Mouse (Mus musculus): ENCODE measurements around the gene Agbl5. TPM values are rescaled to one million over a fixed set of nuclear protein-coding genes. Genes with fewer than 3 reads are reported as not detected.

Agbl5 gene
- polyA plus RNA-seq, 1 experiment from 2014 or later: 17.4 TPM

DNA sequence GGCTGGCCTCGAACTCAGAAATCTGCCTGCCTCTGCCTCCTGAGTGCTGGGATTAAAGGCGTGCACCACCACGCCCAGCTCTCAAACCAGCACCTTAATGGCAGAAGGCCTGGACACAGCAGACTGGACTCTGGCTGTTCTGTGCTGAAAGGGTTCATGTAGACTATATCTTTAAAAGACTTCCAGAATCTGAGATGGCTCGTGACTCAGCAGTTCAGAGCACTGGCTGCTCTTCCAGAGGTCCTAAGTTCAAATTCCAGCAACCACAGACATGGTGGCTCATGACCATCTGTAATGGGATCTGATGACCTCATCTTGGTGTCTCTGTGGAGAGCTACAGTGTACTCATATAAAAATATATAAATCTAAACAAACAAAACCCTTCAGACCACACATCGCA, 13.4 kb downstream of the Agbl5 start:
- Histone ChIP-seq H3K9me3 (replicated peaks) (no peaks in the 10 kb centered on the region), H3K4me3 (no peak overlapping the region), H3K27ac (replicated peaks) (no peak overlapping the region), H3K36me3 (peaks cover 91% of the 10 kb centered on the region), H3K4me1 (peaks cover 19% of the 10 kb centered on the region), H3K27me3 (ENCODE audit: low read depth, poor library complexity, severe bottlenecking) (no peaks in the 10 kb centered on the region)
- DNase-seq (ENCODE audit: low spot score): no peak
- 94% methylated on average over 5 of the region's 5 CpGs for WGBS

DNA sequence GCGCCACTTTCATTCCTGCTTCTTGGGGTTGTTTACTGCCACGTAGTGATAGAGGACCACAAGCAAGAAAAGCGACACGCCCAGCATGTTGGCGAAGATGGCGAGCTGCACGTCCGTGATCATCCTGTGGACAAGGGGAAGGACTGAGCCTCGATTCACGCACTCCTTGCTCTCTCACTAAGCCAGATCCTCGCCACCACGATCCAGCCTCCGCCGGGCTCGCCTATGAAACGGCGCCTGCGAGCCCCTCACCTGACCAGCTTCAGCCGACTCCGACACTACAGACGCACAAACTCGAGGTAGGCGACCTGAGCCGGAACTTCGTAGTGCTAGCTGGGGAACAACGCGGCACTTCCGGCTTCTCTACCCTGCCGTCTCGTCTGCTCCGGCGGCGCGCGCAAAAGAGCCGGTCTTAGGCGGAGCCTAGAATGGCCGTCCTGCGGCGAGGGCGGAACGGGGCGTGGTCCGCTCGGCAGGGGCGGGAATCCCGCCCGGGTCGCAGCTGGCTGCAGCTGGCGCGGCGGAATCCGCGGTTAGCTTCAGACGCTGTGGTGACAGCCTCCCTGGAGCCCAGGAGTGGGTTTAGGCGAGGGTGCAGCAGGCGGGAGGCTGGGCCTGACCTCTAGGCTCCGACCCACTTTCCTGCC, 19.0 kb downstream of the Agbl5 start, which contains the start of gene Ost4:
Gene Ost4 (minus strand): TSS at position 376 of the 647 bp plus-strand sequence.
- peaks cover 39% of the 10 kb centered on the region for H3K4me1 ChIP-seq
- peaks cover 38% of the 10 kb centered on the region for H3K36me3 ChIP-seq
- DNase-seq (ENCODE audit: low spot score): peak; percentile 97
- peak within 1 kb of the TSS; percentile 92 for H3K27ac ChIP-seq (replicated peaks)
- peak within 1 kb of the TSS; percentile 70 for H3K4me3 ChIP-seq
- WGBS: under 1% methylated on average over 58 of the region's 58 CpGs
- H3K27me3 ChIP-seq (ENCODE audit: low read depth, poor library complexity, severe bottlenecking): peaks cover 12% of the 10 kb centered on the region
- no peaks in the 10 kb centered on the region for H3K9me3 ChIP-seq (replicated peaks)

DNA sequence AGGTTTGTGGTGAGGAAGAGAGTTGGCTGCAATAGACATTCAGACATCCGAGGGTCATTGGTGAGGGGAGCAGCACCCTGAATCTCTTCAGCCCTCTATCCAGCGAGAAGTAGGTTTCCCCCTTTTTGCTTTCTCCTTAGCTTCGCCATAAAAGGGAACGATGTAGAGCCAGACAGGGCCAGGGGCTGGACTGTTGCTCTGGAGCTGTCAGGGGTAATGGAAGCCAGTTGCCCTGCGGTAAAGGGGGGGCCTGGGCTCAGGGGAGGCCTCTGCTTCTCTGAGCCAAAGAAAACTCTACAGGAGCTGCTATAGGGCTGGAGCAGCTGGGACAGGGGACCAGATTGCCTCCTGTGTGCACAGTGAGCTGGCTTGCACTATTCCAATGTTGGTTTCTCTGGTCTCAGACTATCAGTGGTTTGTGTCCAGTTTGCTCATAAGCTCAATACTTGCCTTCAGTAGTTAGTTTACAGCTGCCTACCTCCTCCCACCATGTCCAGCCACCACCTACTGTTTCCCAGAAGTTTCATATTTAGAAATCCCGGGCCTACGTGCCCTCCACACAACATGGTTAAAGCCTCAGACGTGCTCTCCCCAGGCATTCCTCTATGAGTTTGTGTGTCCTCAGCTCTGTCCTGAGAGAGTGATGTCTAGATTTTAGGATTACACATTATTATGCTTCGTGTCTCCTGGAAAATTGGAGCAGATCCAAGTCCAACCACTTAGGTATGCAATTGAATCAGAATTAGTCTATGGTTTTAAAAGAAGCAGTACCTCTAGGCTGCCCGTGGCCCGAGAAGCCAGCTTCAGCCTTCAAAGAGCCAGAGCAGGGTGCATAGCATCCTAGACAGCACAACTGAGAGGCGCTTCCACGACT, 20.2 kb downstream of the Agbl5 start:
- Histone ChIP-seq H3K4me1 (peaks cover 50% of the 10 kb centered on the region), H3K36me3 (peaks cover 26% of the 10 kb centered on the region), H3K4me3 (peak overlapping the region; percentile 70), H3K9me3 (replicated peaks) (no peaks in the 10 kb centered on the region), H3K27me3 (ENCODE audit: low read depth, poor library complexity, severe bottlenecking) (peaks cover 12% of the 10 kb centered on the region), H3K27ac (replicated peaks) (peak overlapping the region; percentile 92)
- no peak for DNase-seq (ENCODE audit: low spot score)
- WGBS: 56% methylated on average over 13 of the region's 13 CpGs

DNA sequence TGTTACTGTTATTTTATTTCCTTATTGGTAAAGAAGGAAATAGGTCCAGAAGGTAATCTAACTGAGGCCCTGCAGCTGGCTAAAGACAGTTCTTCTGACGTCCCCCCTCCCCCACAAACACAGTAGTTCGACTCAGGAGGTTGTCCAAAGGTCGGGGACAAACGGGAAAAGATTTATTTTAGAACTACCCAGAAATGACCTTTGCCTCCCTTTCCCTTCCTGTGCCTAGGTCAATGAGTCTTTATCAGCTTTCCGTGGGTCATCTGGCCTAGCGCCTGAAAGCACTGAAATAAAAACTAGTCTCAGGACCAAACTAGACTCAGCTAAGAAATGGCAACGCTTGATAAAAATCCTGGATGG, 20.8 kb downstream of the Agbl5 start:
- Histone ChIP-seq H3K36me3 (peaks cover 20% of the 10 kb centered on the region), H3K4me3 (no peak overlapping the region), H3K27ac (replicated peaks) (no peak overlapping the region), H3K27me3 (ENCODE audit: low read depth, poor library complexity, severe bottlenecking) (peaks cover 12% of the 10 kb centered on the region), H3K9me3 (replicated peaks) (no peaks in the 10 kb centered on the region), H3K4me1 (peaks cover 56% of the 10 kb centered on the region)
- no peak for DNase-seq (ENCODE audit: low spot score)
- WGBS: 56% methylated on average over 7 of the region's 7 CpGs

DNA sequence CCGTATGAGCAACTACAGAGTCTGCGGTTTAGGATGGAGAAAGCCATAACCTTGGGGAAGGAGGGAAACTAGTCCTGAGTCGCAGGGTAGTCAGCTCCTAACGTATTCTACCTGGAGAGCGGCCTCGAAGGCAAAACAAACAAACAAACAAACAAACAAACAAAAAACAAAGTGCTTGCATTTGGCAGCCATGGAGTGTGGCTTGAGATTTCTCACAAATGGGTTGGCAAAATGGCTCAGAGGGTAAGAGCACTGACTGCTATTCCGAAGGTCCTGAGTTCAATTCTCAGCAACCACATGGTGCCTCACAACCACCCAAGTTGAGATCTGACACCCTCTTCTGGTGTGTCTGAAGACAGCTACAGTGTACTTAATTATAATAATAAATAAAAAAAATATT, 21.4 kb downstream of the Agbl5 start:
- Histone ChIP-seq H3K27me3 (ENCODE audit: low read depth, poor library complexity, severe bottlenecking) (peaks cover 12% of the 10 kb centered on the region), H3K9me3 (replicated peaks) (no peaks in the 10 kb centered on the region), H3K4me3 (no peak overlapping the region), H3K4me1 (peaks cover 62% of the 10 kb centered on the region), H3K27ac (replicated peaks) (no peak overlapping the region), H3K36me3 (peaks cover 14% of the 10 kb centered on the region)
- no peak for DNase-seq (ENCODE audit: low spot score)
- WGBS: 89% methylated on average over 7 of the region's 7 CpGs

DNA sequence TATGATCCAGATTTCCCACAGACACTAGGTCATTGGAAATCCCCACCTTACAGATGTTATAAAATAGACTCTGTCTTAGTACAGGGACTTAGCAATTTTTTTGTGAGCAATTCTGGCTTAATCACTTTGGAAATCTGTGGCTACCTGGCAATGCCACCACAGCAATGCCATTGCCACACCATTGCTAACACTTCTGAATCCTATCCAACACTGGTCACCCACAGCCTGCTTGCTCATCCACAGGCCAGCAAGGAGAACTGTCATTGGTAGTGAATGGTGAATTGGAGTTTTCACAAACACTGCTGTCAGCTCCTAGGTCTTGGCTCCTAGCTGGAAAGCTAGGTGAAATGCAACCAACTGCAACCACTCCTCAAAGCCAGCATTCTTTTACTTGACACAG, 22.0 kb downstream of the Agbl5 start:
- no peak for DNase-seq (ENCODE audit: low spot score)
- H3K4me1 ChIP-seq: peaks cover 63% of the 10 kb centered on the region
- no peak overlapping the region for H3K27ac ChIP-seq (replicated peaks)
- H3K9me3 ChIP-seq (replicated peaks): no peaks in the 10 kb centered on the region
- H3K36me3 ChIP-seq: peaks cover 8% of the 10 kb centered on the region
- H3K4me3 ChIP-seq: no peak overlapping the region
- H3K27me3 ChIP-seq (ENCODE audit: low read depth, poor library complexity, severe bottlenecking): peaks cover 12% of the 10 kb centered on the region

DNA sequence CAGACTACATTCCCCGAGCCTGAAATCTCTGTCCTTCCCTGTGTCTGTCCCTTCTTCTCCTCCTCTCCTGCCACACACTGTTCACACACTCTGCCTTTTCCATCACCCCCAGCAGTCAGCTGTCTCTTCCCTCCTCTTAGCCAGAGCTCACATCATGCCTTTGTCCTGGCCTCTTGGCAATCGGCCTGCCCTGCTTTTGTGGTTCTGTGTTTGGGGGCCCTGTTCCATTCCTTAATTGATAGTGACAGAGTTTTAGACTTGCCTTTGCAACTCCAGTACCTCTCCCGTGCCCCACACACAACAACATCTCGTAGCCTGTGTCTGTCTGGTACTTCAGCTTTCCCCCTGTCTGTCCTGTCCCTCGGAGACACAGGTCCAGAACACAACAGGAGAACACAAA, 23.7 kb downstream of the Agbl5 start:
- no peak overlapping the region for H3K4me3 ChIP-seq
- no peak for DNase-seq (ENCODE audit: low spot score)
- H3K36me3 ChIP-seq: no peaks in the 10 kb centered on the region
- peak overlapping the region; percentile 87 for H3K27ac ChIP-seq (replicated peaks)
- peaks cover 12% of the 10 kb centered on the region for H3K27me3 ChIP-seq (ENCODE audit: low read depth, poor library complexity, severe bottlenecking)
- WGBS: 71% methylated on average over 5 of the region's 5 CpGs
- peaks cover 62% of the 10 kb centered on the region for H3K4me1 ChIP-seq
- no peaks in the 10 kb centered on the region for H3K9me3 ChIP-seq (replicated peaks)

DNA sequence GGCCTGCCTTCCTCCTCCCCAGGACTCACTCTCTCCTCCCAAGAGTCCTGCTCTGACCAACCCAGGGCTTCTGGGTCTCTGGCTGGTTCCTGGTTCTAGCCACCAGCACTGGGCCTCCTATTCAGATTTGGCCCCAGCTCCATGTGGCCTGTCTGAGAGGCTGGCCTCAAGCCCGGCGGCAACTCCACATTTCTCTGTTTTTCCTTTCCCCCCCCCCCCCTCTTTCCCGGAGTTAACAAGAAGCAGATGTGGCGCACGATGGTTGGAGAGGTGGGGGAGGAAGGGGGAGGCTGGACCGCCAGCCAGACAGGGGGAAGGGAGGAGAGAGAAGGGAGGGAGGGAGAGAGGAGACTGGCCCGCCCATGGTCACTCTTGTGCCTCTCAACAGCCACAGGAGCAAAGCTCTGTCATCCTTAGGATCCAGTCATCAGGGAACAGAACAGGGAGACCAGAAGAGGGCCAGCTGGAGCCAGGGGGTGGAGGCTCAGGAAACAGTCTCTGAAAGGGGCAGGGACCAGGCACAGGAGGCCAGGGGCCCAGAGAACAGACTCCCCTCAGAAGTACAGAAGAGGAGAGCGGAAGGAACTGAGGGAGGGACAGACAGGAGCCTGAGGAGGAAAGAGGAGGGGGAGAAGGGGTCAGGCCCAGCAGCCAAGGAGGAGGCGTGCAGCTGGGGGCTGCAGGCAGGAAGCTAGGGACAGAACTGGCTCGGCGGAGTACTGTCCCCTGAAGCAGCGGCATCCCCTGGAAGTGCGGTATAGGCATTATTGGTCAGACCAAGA, 24.8 kb downstream of the Agbl5 start, which contains the start of gene Emilin1:
Gene Emilin1 (plus strand): TSS at position 343 of the 782 bp plus-strand sequence.
- H3K36me3 ChIP-seq: peaks cover 2% of the 10 kb centered on the region; the same call in 1 of the 2 replicates
- peak within 1 kb of the TSS; percentile 87 for H3K27ac ChIP-seq (replicated peaks)
- DNase-seq (ENCODE audit: low spot score): peak; percentile 67
- H3K27me3 ChIP-seq (ENCODE audit: low read depth, poor library complexity, severe bottlenecking): peaks cover 10% of the 10 kb centered on the region
- H3K4me1 ChIP-seq: peaks cover 61% of the 10 kb centered on the region
- WGBS: 32% methylated on average over 13 of the region's 13 CpGs
- peak within 1 kb of the TSS; percentile 41 for H3K4me3 ChIP-seq
- no peaks in the 10 kb centered on the region for H3K9me3 ChIP-seq (replicated peaks)

DNA sequence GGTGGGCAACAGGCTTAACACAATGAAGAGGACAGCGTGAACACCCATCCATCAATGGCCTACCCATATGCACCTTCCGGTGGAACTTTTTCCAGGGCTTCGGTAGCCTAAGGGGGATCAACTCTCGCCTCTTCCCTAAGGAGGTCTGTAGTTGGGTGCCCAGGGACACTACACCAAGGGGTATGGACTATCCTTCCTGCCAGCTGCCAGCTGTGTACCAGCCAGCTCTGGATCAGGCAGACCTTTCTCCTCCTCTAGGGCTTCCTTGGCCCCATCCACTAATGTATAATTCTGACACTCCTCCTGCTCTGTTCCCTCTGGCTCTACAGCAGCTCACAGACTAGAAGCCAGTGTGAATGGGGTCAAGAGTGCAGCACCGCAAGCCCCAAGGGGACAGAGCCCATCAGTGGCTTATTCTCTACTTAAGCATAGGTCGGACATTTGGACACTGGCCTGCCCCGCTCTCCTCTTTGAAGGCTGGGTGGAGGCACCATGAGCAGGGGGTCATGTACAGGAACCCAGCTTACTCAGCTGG, 25.7 kb downstream of the Agbl5 start:
- Histone ChIP-seq H3K36me3 (peaks cover 9% of the 10 kb centered on the region), H3K27ac (replicated peaks) (peak overlapping the region; percentile 87), H3K9me3 (replicated peaks) (no peaks in the 10 kb centered on the region), H3K27me3 (ENCODE audit: low read depth, poor library complexity, severe bottlenecking) (peaks cover under 1% of the 10 kb centered on the region; the same call in 1 of the 2 replicates), H3K4me3 (peak overlapping the region; percentile 41), H3K4me1 (peaks cover 56% of the 10 kb centered on the region)
- WGBS: 79% methylated on average over 7 of the region's 7 CpGs
- no peak for DNase-seq (ENCODE audit: low spot score)

DNA sequence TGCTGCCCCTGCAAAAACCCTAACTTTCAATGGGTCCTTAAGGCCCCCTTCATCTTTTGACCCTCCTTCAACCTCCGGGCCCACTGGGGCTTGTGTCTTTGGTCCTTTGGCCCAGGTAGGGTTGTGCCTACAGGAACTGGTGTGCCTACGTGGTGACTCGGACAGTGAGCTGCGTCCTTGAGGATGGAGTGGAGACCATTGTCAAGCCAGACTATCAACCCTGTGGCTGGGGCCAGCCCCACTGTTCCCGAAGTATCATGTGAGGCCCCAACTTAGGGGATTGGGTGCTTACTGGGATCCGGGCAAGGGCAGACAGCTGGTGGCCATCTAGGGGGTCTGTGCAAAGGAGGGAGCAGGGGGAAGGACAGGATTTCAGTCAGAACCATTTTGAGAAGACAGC, 26.4 kb downstream of the Agbl5 start:
- DNase-seq (ENCODE audit: low spot score): no peak
- peaks cover 4% of the 10 kb centered on the region; the same call in 1 of the 2 replicates for H3K27me3 ChIP-seq (ENCODE audit: low read depth, poor library complexity, severe bottlenecking)
- peaks cover 56% of the 10 kb centered on the region for H3K4me1 ChIP-seq
- H3K36me3 ChIP-seq: peaks cover 10% of the 10 kb centered on the region
- no peaks in the 10 kb centered on the region for H3K9me3 ChIP-seq (replicated peaks)
- peak overlapping the region; percentile 87 for H3K27ac ChIP-seq (replicated peaks)
- peak overlapping the region; percentile 41 for H3K4me3 ChIP-seq
- WGBS: 85% methylated on average over 6 of the region's 6 CpGs

DNA sequence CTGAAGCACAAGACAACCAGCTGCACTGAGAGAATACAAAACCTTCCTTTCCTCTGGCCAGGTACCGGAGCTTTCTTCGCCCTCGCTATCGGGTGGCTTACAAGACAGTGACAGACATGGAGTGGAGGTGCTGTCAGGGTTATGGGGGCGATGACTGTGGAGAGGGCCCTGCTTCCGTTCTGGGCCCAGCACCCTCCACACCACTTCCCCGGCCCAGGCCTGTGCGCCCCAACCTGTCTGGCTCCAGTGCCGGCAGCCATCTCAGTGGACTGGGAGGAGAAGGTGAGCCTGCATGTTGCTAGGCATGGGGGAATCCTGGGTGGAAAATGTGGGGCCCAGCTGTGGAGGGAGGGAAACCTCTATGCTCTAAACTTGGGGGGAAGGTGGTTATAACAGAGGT, 27.0 kb downstream of the Agbl5 start:
- peaks cover 10% of the 10 kb centered on the region for H3K27me3 ChIP-seq (ENCODE audit: low read depth, poor library complexity, severe bottlenecking)
- H3K9me3 ChIP-seq (replicated peaks): no peaks in the 10 kb centered on the region
- peak overlapping the region; percentile 41 for H3K4me3 ChIP-seq
- WGBS: 67% methylated on average over 9 of the region's 9 CpGs
- no peak for DNase-seq (ENCODE audit: low spot score)
- peak overlapping the region; percentile 87 for H3K27ac ChIP-seq (replicated peaks)
- H3K4me1 ChIP-seq: peaks cover 59% of the 10 kb centered on the region
- H3K36me3 ChIP-seq: peaks cover 10% of the 10 kb centered on the region

DNA sequence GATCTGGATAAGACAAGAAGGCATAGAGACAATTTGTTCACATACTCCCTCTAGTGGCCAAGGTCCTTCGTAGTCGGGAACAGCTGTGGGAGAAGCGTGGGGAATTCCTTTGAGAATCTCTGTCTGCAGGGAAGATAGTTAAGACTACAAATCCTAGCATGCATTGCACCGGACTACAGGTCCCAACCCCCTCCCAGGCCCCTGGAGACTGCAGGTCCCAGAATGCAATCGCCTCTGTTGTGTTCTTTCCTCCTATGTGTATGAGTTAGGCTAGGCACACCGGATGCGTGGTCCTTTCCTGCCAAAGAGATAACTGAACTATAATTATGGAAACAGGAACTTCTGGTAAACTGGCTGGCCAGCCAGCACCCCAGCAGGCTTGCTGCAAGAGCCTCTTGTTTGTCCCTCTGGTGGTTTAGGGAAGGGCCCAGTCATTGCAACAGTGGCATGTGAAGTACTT, 27.5 kb downstream of the Agbl5 start:
- 10% methylated on average over 7 of the region's 7 CpGs for WGBS
- Histone ChIP-seq H3K27ac (replicated peaks) (peak overlapping the region; percentile 87), H3K27me3 (ENCODE audit: low read depth, poor library complexity, severe bottlenecking) (peaks cover 14% of the 10 kb centered on the region), H3K4me1 (peaks cover 64% of the 10 kb centered on the region), H3K9me3 (replicated peaks) (no peaks in the 10 kb centered on the region), H3K36me3 (peaks cover 10% of the 10 kb centered on the region), H3K4me3 (peak overlapping the region; percentile 41)
- peak; percentile 86 for DNase-seq (ENCODE audit: low spot score)
